Mouse (Mus musculus) CH12.LX (cell line): ENCODE measurements at regions not wholly inside any gene's neighbourhood (a gene's known extent, or its start where the extent isn't known, plus 50 kb on each side); places are given as distances from the start of the nearest gene placed in this dataset.

ENCODE experiments used
- CTCF ChIP-seq, 2 experiments: IDR thresholded peaks in 1 of 2; conservative IDR thresholded peaks in 1 of 2; 2 replicates each; pipeline ENCODE4 v1.5.1; 2011 to 2012; ENCODE audit warnings: low read depth in 2 of 2, low read length in 2 of 2, improper control_type of control experiment in 1 of 2, inconsistent platforms in 1 of 2, mild to moderate bottlenecking in 1 of 2, moderate library complexity in 1 of 2
- E2F4 ChIP-seq: IDR thresholded peaks from 2 replicates; pipeline ENCODE4 v1.6.1; 2011; ENCODE audit warnings: low read depth, low read length, improper control_type of control experiment; ENCODE audit not compliant: insufficient replicate concordance
- POLR2A ChIP-seq: IDR thresholded peaks from 2 replicates; pipeline ENCODE4 v1.6.1; 2011; ENCODE audit warnings: low read depth, mild to moderate bottlenecking, improper control_type of control experiment, low read length
- ZNF384 ChIP-seq: IDR thresholded peaks from 2 replicates; pipeline ENCODE4 v1.6.1; 2012; ENCODE audit warnings: low read depth, low read length, improper control_type of control experiment, inconsistent platforms

- TF ChIP-seq POLR2A (no peak), ZNF384 (no peak), CTCF (conservative IDR thresholded peaks at IDR 0.05 in 1 of 2, IDR thresholded peaks at IDR 0.05 in 1 of 2; ENCODE audit: low read depth in 2 of 2, low read length in 2 of 2) (no peak), E2F4 (no peak)
These were observed 122.5 kb downstream of the Rassf10 start for GRCm38 (mm10) chr7:113076243-113076642.
